Mouse (Mus musculus) adrenal gland, adult 2 months (tissue): ENCODE data around the gene Slc30a7. TPM values are rescaled to one million over a fixed set of nuclear protein-coding genes. Genes with fewer than 3 reads are reported as not detected.
"Not testable (repeated sequence)": the region's sequence is repeated elsewhere in the genome, so short reads cannot be mapped to it uniquely, and the experiment has no call there.

Experiments used
- DNase-seq: peaks from one replicate; pipeline ENCODE4 v3.0.0; 2021
- polyA plus RNA-seq: library from polyadenylated mRNA; depleted of rRNA; stranded (reverse); fragments of >200 nt; gene quantifications from 2 replicates; pipeline ENCODE4 v1.2.3, GENCODE M21; 2012
- total RNA-seq, 2 experiments: library from RNA; stranded (reverse); gene quantifications; 2 replicates each; pipeline ENCODE4 v1.2.3; 2021

Slc30a7 gene
- total and polyA plus RNA-seq, 3 experiments: 7.3 to 34.5 (median 26.8) TPM

GRCm38 (mm10) chr3:115946272-115946671 is 60.9 kb downstream of the Slc30a7 start:
- DNase-seq: no peak

GRCm38 (mm10) chr3:115944376-115944775 is 62.8 kb downstream of the Slc30a7 start:
- DNase-seq: no peak

DNA sequence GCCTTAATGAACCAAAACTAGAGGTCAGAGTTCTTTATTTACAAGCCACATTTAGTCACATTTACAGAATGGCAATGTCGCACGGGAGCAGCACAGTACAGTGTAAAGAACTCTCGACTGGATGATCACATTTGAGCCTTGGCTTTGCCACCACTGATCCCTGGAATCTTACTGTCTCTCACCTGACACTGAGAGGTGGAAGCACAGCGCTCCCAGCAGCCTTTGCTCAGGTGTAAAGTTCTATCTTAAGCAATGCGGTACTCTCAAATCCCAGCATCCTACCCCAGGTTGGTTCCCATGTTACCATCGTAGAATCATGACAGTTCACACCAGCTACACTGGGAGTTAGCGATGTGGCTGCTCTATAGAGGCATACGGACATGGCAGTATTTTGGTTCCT is 65.7 kb downstream of the Slc30a7 start:
- DNase-seq: no peak

DNA sequence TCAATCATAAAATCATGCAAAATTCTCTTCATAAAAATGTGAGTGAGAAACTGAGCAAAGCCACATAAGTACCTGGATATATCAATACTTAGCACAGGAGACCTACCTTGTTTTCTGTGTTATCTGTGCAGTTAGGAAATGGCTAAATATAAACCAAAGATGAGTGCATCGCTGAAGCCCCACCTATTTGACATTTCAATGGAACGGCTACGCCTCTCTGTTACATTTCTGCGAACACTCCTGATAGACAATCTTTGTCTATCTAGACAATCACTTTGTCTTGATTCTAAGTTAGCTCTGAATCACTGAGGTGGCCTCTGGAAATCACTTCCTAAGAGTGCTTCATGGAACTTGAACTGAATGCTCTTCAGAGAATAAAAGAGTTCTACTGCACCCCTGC is 66.7 kb downstream of the Slc30a7 start:
- DNase-seq: no peak

DNA sequence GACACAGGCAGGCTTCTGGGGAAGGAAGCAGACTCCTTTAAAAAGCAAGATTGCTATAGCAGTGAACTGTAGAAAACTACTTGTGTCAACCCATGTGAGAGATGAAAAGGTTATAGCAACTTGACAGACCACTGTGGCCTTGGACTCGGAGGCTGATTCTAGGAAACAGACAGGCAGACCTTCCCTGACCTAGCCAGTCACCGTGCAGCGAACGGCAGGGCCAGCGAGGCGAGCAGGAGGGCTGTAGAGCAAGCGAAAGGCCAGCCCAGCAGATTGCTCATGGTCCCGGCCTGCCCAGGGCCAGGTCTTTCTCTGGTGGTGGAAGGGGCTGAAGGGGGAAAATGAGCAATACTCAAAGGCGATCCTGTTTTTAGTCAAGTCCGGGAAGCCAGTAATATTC is 69.4 kb downstream of the Slc30a7 start:
- peak; percentile 83 for DNase-seq

- DNase-seq: peak; percentile 39
These were observed 70.2 kb downstream of the Slc30a7 start for GRCm38 (mm10) chr3:115936734-115937599.

- no peak for DNase-seq
These were observed 73.7 kb downstream of the Slc30a7 start for GRCm38 (mm10) chr3:115933293-115934186.

- DNase-seq: no peak
These were observed 75.5 kb downstream of the Slc30a7 start for GRCm38 (mm10) chr3:115931701-115932100.

DNA sequence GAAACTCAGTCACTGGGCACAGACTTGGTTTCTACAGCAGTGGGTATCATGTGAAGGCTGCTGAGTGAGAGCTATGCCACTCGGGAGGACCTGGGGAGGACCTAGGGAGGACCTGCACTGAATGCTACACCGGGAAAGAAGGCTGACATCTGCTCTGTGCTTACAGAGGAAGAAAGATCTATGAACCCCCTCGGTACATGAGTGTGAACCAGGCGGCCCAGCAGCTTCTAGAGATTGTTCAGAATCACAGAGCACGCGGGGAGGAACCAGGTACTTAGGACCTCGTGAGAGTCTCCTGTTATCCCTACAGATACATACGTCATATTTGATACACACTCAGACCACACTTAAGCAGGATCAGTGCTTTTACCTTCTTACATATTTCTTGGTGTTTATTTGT is 80.7 kb downstream of the Slc30a7 start:
- no peak for DNase-seq

- DNase-seq: no peak
These were observed 82.6 kb downstream of the Slc30a7 start for GRCm38 (mm10) chr3:115924401-115925190.

GRCm38 (mm10) chr3:115907406-115907805 is 99.8 kb downstream of the Slc30a7 start:
- DNase-seq: not testable (repeated sequence)

DNA sequence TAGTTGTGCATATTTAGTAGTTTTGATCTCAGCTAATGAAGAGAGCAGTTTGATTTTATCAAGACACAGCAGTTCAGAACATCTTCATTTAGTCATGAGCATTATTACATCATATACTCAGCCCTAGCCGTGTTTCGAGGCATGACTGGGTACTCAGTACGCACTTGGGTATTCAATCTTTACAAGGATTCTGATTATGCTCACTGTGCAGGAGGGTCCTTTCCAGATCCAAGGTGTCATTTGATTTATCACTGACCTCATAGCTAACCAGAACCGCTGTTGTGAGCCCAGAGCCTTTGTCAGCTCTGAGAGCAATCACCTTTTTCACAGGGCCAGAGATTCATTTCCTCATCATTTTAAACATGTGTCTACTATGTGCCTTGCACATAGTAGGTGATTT is 101.6 kb downstream of the Slc30a7 start:
- DNase-seq: no peak

DNA sequence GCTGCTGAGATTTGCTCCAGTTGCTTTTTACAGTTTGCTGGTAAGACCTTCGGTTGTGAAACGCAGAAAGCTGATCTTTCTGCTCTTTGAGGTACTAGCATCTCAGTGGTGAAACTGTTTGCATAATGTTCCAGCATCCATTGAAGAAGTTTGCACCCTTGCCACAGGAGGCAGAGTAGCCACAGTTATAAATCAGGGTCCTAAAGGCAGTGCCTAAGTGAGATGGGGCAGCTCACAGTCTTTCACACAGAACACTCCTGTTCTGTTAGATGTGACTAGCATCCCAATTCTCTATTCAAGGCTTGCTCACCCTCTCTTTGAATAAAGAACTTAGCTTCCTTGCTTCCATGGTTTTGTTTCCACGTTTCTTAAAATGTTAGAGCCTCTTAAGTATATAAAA is 102.1 kb downstream of the Slc30a7 start:
- DNase-seq: no peak

GRCm38 (mm10) chr3:115902301-115902956 is 104.8 kb downstream of the Slc30a7 start:
- DNase-seq: no peak

DNA sequence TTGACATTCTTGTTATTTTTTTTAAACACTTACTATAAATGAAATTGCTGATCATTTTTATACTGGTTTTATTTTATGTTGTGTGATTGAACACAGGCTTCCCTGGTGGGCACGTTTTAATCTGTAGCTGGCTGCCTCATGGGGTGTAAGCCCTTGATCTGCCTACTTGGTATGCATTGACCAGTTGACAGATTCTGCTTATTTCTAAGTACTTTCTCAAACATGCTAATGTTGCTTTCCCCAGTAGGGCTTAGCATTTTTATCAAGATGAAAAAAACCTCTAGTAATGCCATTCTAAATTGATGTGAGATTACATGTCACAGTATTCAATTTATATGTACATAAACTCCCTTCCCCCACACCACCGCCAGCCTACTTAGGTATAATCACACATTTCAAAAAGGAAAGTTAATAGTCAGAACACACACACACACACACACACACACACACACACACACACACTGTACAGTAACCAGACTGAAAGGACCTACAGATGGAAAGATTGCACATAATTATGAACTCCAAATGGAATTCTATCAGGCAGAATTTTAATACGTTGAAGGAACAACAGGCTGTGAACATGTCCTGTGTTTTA is 108.8 kb downstream of the Slc30a7 start:
- no peak for DNase-seq

- DNase-seq: no peak
These were observed 114.0 kb downstream of the Slc30a7 start for GRCm38 (mm10) chr3:115893166-115893565.

- DNase-seq: no peak
These were observed 114.9 kb downstream of the Slc30a7 start for GRCm38 (mm10) chr3:115892341-115892740.
